Mouse (Mus musculus) B cell, adult 2 months (primary cell): ENCODE results near the gene Gm14327.
"Not testable (repeated sequence)": the region's sequence is repeated elsewhere in the genome, so short reads cannot be mapped to it uniquely, and the experiment has no call there.

Experiments used
- DNase-seq, 2 experiments: peaks; one replicate each; pipeline ENCODE4 v3.0.0; 2022

The Gm14327 gene

DNA sequence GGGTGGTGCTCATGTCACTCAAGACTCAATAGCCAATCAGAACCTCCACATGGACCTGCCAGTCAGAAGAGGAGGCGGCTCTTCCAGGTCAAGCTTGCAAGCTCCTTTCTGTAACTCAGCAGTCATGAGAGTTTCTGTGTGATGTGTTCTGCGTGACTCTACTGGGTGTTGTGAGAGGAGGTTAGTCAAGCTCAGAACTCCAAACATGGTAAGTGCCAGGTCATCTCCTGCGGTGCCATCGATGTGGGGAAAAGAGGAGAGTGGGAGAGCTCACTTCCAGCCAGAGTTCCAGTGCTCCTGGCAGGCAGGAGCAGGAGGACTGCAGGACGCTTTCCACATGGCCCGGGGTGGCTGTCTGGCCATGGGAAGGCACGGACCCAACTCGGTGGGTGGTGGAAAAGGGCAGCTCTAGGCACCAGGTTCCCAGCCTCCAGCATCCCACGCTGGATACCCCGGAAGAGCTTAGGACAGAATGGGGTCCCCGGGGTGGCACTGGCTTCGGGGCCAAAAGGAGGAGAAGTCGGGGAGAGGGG is at the start of gene Gm14327:
Gm14327 (plus strand) TSS at position 51 of the 533 bp plus-strand sequence.
- DNase-seq: not testable (repeated sequence)

DNA sequence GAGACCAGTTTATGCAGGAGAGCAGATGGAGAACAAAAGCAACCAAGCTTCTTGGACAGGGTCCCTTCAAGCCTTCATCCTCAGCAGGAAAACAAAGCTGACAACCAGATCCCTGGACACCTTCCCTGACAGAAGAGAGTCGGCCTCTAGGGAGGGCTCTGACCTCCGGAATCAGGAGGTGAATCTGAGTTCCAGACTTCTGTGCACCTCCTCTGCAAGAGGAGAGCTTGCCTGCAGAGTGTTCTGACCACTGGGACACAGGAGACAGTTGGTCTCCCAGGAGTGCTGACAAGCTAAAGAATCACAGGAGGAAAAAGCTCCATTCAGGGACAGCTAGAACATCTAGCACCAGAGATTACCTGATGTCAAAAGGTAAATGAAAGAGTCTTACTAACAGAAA is 34.6 kb upstream of the Gm14327 start:
- not testable (repeated sequence) for DNase-seq

GRCm38 (mm10) chr2:177887743-177888142 is 9.2 kb upstream of the Gm14327 start:
- DNase-seq: not testable (repeated sequence)

- DNase-seq: not testable (repeated sequence)
Measured at GRCm38 (mm10) chr2:177898171-177898570, 1.3 kb downstream of the Gm14327 start.

GRCm38 (mm10) chr2:177903276-177903675 is 6.4 kb downstream of the Gm14327 start:
- not testable (repeated sequence) for DNase-seq

DNA sequence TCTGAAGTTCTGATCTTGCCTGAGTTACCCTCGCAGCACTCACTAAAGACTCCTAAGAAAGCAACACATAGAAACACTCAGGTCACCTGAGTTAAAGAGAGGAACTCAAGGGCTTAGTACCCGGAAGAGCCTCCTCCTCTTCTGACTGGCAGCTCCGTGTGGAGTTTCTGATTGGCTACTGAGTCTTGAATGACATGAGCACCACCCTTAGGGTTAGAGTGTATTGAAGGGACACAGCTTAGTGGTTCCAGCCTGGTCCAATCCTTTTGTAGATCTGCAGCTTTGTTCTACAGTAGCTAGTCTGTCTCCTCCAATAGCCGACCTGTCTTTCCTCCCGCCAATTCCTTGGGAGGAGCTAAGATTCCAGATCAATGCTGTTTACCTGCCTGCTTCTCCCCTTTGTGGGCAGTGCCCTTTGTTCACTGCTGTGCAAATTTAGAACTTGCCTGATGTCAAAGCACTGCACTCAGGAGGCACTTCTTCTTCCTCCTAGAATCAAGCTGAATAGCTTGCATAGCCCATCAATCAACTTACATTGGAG is 28.7 kb downstream of the Gm14327 start, which contains the start of gene Zfp972:
Zfp972 (minus strand) TSS at position 51 of the 541 bp plus-strand sequence.
- DNase-seq: not testable (repeated sequence)
